Mouse (Mus musculus) embryo, embryonic 10 days (tissue): ENCODE results near the gene Gm16503.
"Not testable (repeated sequence)": the region's sequence is repeated elsewhere in the genome, so short reads cannot be mapped to it uniquely, and the experiment has no call there.

Experiments
- DNase-seq: peaks from one replicate; pipeline ENCODE4 v3.0.0-alpha.2; 2015; ENCODE audit warnings: low spot score

The Gm16503 gene

GRCm38 (mm10) chr4:147539918-147540317 is at the start of gene Gm16503:
Gene Gm16503, plus strand, starts transcription at chr4:147540218.
- not testable (repeated sequence) for DNase-seq

GRCm38 (mm10) chr4:147492117-147492516 is 47.9 kb upstream of the Gm16503 start, which contains the start of gene Zfp982:
Gene Zfp982, plus strand, starts transcription at chr4:147492417.
- not testable (repeated sequence) for DNase-seq

- DNase-seq, result not testable (repeated sequence)
These were observed 41.0 kb upstream of the Gm16503 start for GRCm38 (mm10) chr4:147498772-147499613.

GRCm38 (mm10) chr4:147509174-147509573 is 30.8 kb upstream of the Gm16503 start:
- no peak for DNase-seq

- no peak for DNase-seq
These were observed 21.0 kb upstream of the Gm16503 start for GRCm38 (mm10) chr4:147518981-147519380.

GRCm38 (mm10) chr4:147520100-147520499 is 19.9 kb upstream of the Gm16503 start:
- no peak for DNase-seq

- DNase-seq, result no peak
These were observed 14.9 kb upstream of the Gm16503 start for GRCm38 (mm10) chr4:147525125-147525524.

- DNase-seq, result no peak
These were observed 9.7 kb upstream of the Gm16503 start for GRCm38 (mm10) chr4:147530366-147530765.

GRCm38 (mm10) chr4:147535916-147536315 is 4.1 kb upstream of the Gm16503 start:
- DNase-seq, result not testable (repeated sequence)

GRCm38 (mm10) chr4:147537702-147538101 is 2.3 kb upstream of the Gm16503 start:
- no peak for DNase-seq

- DNase-seq, result no peak
These were observed 1.1 kb downstream of the Gm16503 start for GRCm38 (mm10) chr4:147541105-147541504.

- not testable (repeated sequence) for DNase-seq
These were observed 13.1 kb downstream of the Gm16503 start, which contains the start of gene Zfp985 for GRCm38 (mm10) chr4:147553071-147553470. Gene Zfp985, plus strand, starts transcription at chr4:147553277.

GRCm38 (mm10) chr4:147554361-147554760 is 14.3 kb downstream of the Gm16503 start:
- DNase-seq, result not testable (repeated sequence)

- DNase-seq, result not testable (repeated sequence)
These were observed 16.9 kb downstream of the Gm16503 start for GRCm38 (mm10) chr4:147556921-147557320.

GRCm38 (mm10) chr4:147558011-147558410 is 18.0 kb downstream of the Gm16503 start:
- not testable (repeated sequence) for DNase-seq

GRCm38 (mm10) chr4:147559096-147559495 is 19.1 kb downstream of the Gm16503 start:
- DNase-seq, result not testable (repeated sequence)

- DNase-seq, result no peak
These were observed 25.6 kb downstream of the Gm16503 start for GRCm38 (mm10) chr4:147565426-147566220.

- not testable (repeated sequence) for DNase-seq
These were observed 31.1 kb downstream of the Gm16503 start for GRCm38 (mm10) chr4:147571156-147571555.

GRCm38 (mm10) chr4:147579371-147579770 is 39.4 kb downstream of the Gm16503 start:
- not testable (repeated sequence) for DNase-seq

- DNase-seq, result no peak
These were observed 46.8 kb downstream of the Gm16503 start for GRCm38 (mm10) chr4:147586511-147587473.
